In the genomic region with DNA sequence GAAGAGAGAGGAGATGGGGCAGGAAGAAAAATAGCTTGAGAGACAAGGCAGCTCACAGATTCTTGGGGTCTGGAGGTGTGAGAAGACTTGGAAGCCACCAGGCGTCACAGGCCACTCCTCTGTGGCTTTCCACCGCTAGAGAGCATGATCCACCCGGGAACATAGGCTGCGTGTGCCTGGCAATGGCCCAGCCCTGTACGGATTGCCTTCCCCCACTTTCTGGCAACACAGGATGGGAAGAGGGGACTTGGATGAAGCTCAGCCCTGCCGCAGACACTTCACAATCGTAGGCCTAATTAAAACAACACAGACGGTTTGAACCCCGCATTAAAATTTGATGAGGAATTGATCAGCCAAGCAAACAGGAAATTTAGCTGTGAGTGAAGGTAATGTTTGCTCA, we compare ENCODE assay signal across 14 mouse cellular contexts.
DNase-seq lines count a peak whose midpoint lies in the region; ATAC-seq and TF ChIP-seq lines count a peak whose summit lies in the region.
"Had no signal": no experiment of that assay in that cellular context is flagged by ENCODE, and none has a peak within 500 bp of the region (broad histone marks: within the 10 kb centered on the region; RNA-seq: fewer than 3 reads in every experiment).

No protein-coding gene starts in this region.

- H3K9me3 ChIP-seq in forebrain, embryonic 12.5 days: no peaks in the 10 kb centered on the region
- no peaks in the 10 kb centered on the region for H3K9me3 ChIP-seq in hindbrain, embryonic 13.5 days
- no peaks in the 10 kb centered on the region for H3K9me3 ChIP-seq in midbrain, embryonic 12.5 days
- H3K9me3 ChIP-seq in stomach, postnatal 0 days (ENCODE audit: control insufficient read depth, low read length): no peaks in the 10 kb centered on the region
- H3K9me3 ChIP-seq: liver, embryonic 12.5 days had no signal

- no peak for TF ChIP-seq EP300 in stomach, postnatal 0 days (optimal IDR thresholded peaks at IDR 0.05)

- WGBS in forebrain, embryonic 12.5 days: 64% methylated on average over 9 of the region's 9 CpGs
- WGBS in hindbrain, embryonic 13.5 days: 57% methylated on average over 9 of the region's 9 CpGs
- WGBS in midbrain, embryonic 12.5 days: 68% methylated on average over 9 of the region's 9 CpGs
- WGBS in stomach, postnatal 0 days: 62% methylated on average over 9 of the region's 9 CpGs

- 0 out of 2 replicates have a peak, but pooled peaks cover 4% of the 10 kb centered on the region for H3K27me3 ChIP-seq in forebrain, embryonic 12.5 days
- H3K27me3 ChIP-seq in hindbrain, embryonic 13.5 days: peaks cover 13% of the 10 kb centered on the region
- no peaks in the 10 kb centered on the region for H3K27me3 ChIP-seq in midbrain, embryonic 12.5 days
- no peaks in the 10 kb centered on the region for H3K27me3 ChIP-seq in stomach, postnatal 0 days (ENCODE audit: control insufficient read depth, insufficient read depth, low read length)
- H3K27me3 ChIP-seq: liver, embryonic 12.5 days had no signal

- peak; percentile 7 for DNase-seq in kidney, postnatal 10 days
- no peak for DNase-seq in kidney, postnatal 25 days
- DNase-seq in stomach, postnatal 0 days (ENCODE audit: low spot score): no peak
- no peak for DNase-seq in ovary, postnatal 36 days (ENCODE audit: low spot score)
- DNase-seq in kidney, adult 8-10 months: no peak
- DNase-seq: cerebellum, adult 9-11 months; gastrocnemius, postnatal 14 days had no signal

- H3K4me3 ChIP-seq in forebrain, embryonic 12.5 days (replicated peaks): no peak overlapping the region
- H3K4me3 ChIP-seq in hindbrain, embryonic 13.5 days: no peak overlapping the region
- H3K4me3 ChIP-seq in midbrain, embryonic 12.5 days: no peak overlapping the region
- H3K4me3 ChIP-seq in stomach, postnatal 0 days (ENCODE audit: low read depth, low read length): no peak overlapping the region
- H3K4me3 ChIP-seq: left cerebral cortex, adult 2 months; liver, embryonic 12.5 days had no signal

- 0 out of 2 replicates have a peak overlapping the region, but pooled peaks have one; percentile 1 for H3K27ac ChIP-seq in forebrain, embryonic 12.5 days
- peak overlapping the region; percentile 41; the same call in 1 of the 2 replicates for H3K27ac ChIP-seq in hindbrain, embryonic 13.5 days
- peak overlapping the region; percentile 39 for H3K27ac ChIP-seq in midbrain, embryonic 12.5 days (replicated peaks)
- no peak overlapping the region for H3K27ac ChIP-seq in stomach, postnatal 0 days (replicated peaks)
- H3K27ac ChIP-seq: left cerebral cortex, adult 2 months; liver, embryonic 12.5 days had no signal

- ATAC-seq in forebrain, embryonic 12.5 days (ENCODE audit: low FRiP score): 0 out of 2 replicates have a peak, but pooled peaks have one; percentile 25
- no peak for ATAC-seq in hindbrain, embryonic 13.5 days (ENCODE audit: low FRiP score)
- 0 out of 2 replicates have a peak, but pooled peaks have one; percentile 24 for ATAC-seq in midbrain, embryonic 12.5 days (ENCODE audit: low FRiP score, low read depth)
- no peak for ATAC-seq in stomach, postnatal 0 days (ENCODE audit: low FRiP score, low TSS enrichment)
- ATAC-seq: intestine, postnatal 0 days; liver, embryonic 12.5 days; Patski had no signal

- H3K4me1 ChIP-seq in forebrain, embryonic 12.5 days: peaks cover 25% of the 10 kb centered on the region
- H3K4me1 ChIP-seq in hindbrain, embryonic 13.5 days (replicated peaks): peaks cover 31% of the 10 kb centered on the region
- peaks cover 19% of the 10 kb centered on the region for H3K4me1 ChIP-seq in midbrain, embryonic 12.5 days
- no peaks in the 10 kb centered on the region for H3K4me1 ChIP-seq in stomach, postnatal 0 days (replicated peaks; ENCODE audit: control insufficient read depth, insufficient read depth)
- H3K4me1 ChIP-seq: liver, embryonic 12.5 days had no signal

- TF ChIP-seq CTCF in stomach, postnatal 0 days (IDR thresholded peaks at IDR 0.05; ENCODE audit: low read depth): no peak

- no peak overlapping the region for H3K9ac ChIP-seq in forebrain, embryonic 12.5 days
- no peak overlapping the region for H3K9ac ChIP-seq in hindbrain, embryonic 13.5 days
- no peak overlapping the region for H3K9ac ChIP-seq in midbrain, embryonic 12.5 days (replicated peaks)
- H3K9ac ChIP-seq in stomach, postnatal 0 days (ENCODE audit: low read length): no peak overlapping the region
- H3K9ac ChIP-seq: liver, embryonic 12.5 days had no signal

- H3K4me2 ChIP-seq in forebrain, embryonic 12.5 days: no peak overlapping the region
- H3K4me2 ChIP-seq in hindbrain, embryonic 13.5 days: no peak overlapping the region
- H3K4me2 ChIP-seq in midbrain, embryonic 12.5 days (replicated peaks): no peak overlapping the region
- H3K4me2 ChIP-seq in stomach, postnatal 0 days (replicated peaks; ENCODE audit: low read depth): no peak overlapping the region
- H3K4me2 ChIP-seq: liver, embryonic 12.5 days had no signal

- no peaks in the 10 kb centered on the region for H3K36me3 ChIP-seq in forebrain, embryonic 12.5 days (replicated peaks)
- no peaks in the 10 kb centered on the region for H3K36me3 ChIP-seq in hindbrain, embryonic 13.5 days
- no peaks in the 10 kb centered on the region for H3K36me3 ChIP-seq in midbrain, embryonic 12.5 days
- no peaks in the 10 kb centered on the region for H3K36me3 ChIP-seq in stomach, postnatal 0 days (ENCODE audit: control insufficient read depth, insufficient read depth, low read length)
- H3K36me3 ChIP-seq: liver, embryonic 12.5 days had no signal

Comparison
In these comparisons a context has a peak if more than half of its experiments do, and no peak if none do; other contexts are left out.
1. ATAC-seq: peak in forebrain, embryonic 12.5 days (single experiment) and midbrain, embryonic 12.5 days (single experiment); none in hindbrain, embryonic 13.5 days (single experiment) and stomach, postnatal 0 days (single experiment).